Mouse (Mus musculus) erythroblast, embryonic 14.5 days (primary cell): Measurements from ENCODE around the gene Clip1.

ENCODE experiments used
- GATA1 ChIP-seq: IDR thresholded peaks from 2 replicates; pipeline ENCODE4 v1.6.1; 2012; ENCODE audit warnings: low read length, inconsistent platforms, mixed read lengths
- TAL1 ChIP-seq: IDR thresholded peaks from 3 replicates; pipeline ENCODE4 v1.6.1; 2012; ENCODE audit warnings: low read length, inconsistent platforms, mixed read lengths

GRCm38 (mm10) chr5:123626631-123627030 is 57.8 kb downstream of the Clip1 start:
- no peak for TF ChIP-seq GATA1
- TF ChIP-seq TAL1, result no peak
